Mouse (Mus musculus) brain, embryonic 14.5 days (tissue): ENCODE measurements around the gene Golm1.

ENCODE experiments used
- CTCF ChIP-seq: fragments of 200-500 bp; IDR thresholded peaks from 2 replicates; pipeline ENCODE4 v1.5.1; 2012; ENCODE audit warnings: inconsistent platforms, mild to moderate bottlenecking, moderate library complexity, borderline replicate concordance; ENCODE audit not compliant: insufficient read depth, insufficient read length; ENCODE audit errors: extremely low read depth
- POLR2A ChIP-seq: fragments of 200-500 bp; IDR thresholded peaks from 2 replicates; pipeline ENCODE4 v1.6.1; 2012; ENCODE audit warnings: mild to moderate bottlenecking, inconsistent platforms, borderline replicate concordance; ENCODE audit not compliant: poor library complexity, insufficient read depth, insufficient read length, severe bottlenecking; ENCODE audit errors: extremely low read depth

DNA sequence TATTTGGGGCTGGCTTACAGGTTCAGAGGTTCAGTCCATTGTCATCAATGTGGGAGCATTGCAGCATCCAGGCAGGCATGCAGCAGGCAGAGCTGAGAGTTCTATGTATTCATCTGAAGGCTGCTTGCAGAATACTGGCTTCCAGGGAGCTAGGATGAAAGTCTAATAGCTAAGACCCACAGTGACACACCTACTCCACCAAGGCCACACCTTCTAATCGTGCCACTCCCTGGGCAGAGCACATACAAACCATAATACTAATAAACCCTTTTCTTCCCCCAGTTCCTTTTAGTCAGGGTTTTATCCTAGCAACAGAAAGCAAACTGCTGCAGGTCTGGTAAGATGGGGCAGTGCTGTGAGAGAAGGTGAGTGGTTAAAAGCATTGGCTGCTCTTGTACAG, 83.0 kb downstream of the Golm1 start:
- TF ChIP-seq CTCF (no peak), POLR2A (no peak)
